Mouse (Mus musculus): ENCODE measurements around the gene Usp7. TPM values are rescaled to one million over a fixed set of nuclear protein-coding genes. Genes with fewer than 3 reads are reported as not detected.
A peak's percentile ranks its signal among the peaks of the same experiment; 100 is the strongest.

Usp7 gene
- 30.3 and 38.7 TPM in 2 replicates for polyA plus RNA-seq (2015; fragmentation: Nextera tagmentation; extraction: Ambion mirVana)

DNA sequence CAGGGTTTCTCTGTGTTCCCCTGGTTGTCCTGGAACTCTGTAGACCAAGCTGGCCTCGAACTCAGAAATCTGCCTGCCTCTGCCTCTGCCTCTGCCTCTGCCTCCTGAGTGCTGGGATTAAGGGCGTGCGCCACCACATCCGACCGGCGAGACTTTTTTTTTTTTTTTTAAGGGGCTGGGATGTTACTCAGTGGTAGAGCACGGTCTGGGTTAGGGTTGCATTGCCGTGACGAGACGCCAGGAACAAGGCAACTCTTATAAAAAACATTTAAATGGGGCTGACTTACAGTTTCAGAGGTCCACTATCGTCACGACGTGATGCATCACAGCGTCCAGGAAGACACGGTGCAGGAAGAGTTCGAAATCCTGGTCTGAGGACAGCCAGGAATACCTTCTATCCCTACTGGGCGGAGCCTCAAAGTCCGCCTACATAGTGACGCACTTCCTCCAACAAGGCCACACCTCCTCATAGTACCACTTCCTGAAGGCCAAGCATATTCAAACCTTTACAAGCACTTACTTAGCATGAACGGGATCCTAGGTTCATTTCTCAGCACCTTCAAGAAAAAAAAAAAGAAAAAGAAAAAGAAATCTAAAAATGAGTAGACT is at the start of gene Usp7:
Gene Usp7, minus strand, starts transcription at position 360 of the 609 bp plus-strand sequence.
- H3K36me3 ChIP-seq = no peaks in the 10 kb centered on the region
- H3K27ac ChIP-seq = no peak within 1 kb of the TSS
- H3K9ac ChIP-seq (replicated peaks) = no peak within 1 kb of the TSS
- no peaks in the 10 kb centered on the region for H3K27me3 ChIP-seq
- 94% methylated on average over 20 of the region's 20 CpGs for WGBS
- H3K9me3 ChIP-seq = no peaks in the 10 kb centered on the region
- no peaks in the 10 kb centered on the region; the same call in 1 of the 2 replicates for H3K4me1 ChIP-seq (replicated peaks)
- no peak within 1 kb of the TSS for H3K4me2 ChIP-seq (replicated peaks)
- no peak for ATAC-seq
- H3K4me3 ChIP-seq (replicated peaks) = no peak within 1 kb of the TSS

DNA sequence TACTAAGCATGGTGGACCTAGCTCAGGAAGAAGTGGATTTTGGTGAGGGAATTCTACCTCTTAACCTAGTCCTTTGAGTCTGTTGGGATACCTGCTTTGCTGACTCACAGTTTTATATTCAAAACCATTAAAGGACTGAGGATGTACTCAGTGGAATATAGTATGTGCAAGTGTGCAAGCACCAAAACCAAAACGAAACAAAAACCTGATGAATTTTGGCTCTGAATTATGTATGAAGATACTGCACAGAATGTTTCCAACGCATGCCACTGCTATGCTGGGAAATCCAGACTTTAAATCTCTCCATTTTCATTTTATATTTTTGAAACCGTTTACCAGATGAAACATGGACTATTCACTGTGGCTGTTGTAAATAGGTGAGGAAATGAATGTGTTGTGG is 48.4 kb upstream of the Usp7 start:
- no peak overlapping the region for H3K4me3 ChIP-seq (replicated peaks)
- no peaks in the 10 kb centered on the region for H3K27me3 ChIP-seq
- H3K27ac ChIP-seq = no peak overlapping the region
- ATAC-seq = no peak
- H3K9me3 ChIP-seq = no peaks in the 10 kb centered on the region
- H3K9ac ChIP-seq (replicated peaks) = no peak overlapping the region
- H3K4me1 ChIP-seq (replicated peaks) = peaks cover 9% of the 10 kb centered on the region
- 94% methylated on average over 3 of the region's 3 CpGs for WGBS
- H3K36me3 ChIP-seq = peaks cover 57% of the 10 kb centered on the region
- no peak overlapping the region for H3K4me2 ChIP-seq (replicated peaks)

DNA sequence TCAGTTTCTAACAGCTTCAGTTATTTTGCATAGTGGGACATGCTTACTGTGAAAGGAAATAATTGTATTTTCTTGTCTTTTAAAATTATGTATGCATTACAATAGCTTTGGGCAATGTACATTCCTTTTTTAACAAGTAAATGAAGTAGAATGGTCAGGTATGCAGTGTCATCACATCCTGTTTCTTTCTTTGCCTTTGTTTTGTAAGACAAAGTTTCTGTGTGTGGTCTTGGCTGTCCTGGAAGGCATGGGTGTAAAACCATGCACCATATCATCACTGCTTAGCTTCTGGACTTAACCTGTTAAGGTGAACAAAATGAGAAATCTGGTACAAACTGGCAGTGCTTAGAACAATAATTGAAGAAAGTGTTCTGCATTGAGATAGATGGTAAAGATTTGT is 46.8 kb upstream of the Usp7 start:
- Histone ChIP-seq H3K27me3 (no peaks in the 10 kb centered on the region), H3K9me3 (no peaks in the 10 kb centered on the region), H3K4me1 (replicated peaks) (peaks cover 25% of the 10 kb centered on the region), H3K36me3 (peaks cover 61% of the 10 kb centered on the region), H3K9ac (replicated peaks) (no peak overlapping the region), H3K4me3 (replicated peaks) (no peak overlapping the region), H3K27ac (no peak overlapping the region), H3K4me2 (replicated peaks) (no peak overlapping the region)
- ATAC-seq = no peak

DNA sequence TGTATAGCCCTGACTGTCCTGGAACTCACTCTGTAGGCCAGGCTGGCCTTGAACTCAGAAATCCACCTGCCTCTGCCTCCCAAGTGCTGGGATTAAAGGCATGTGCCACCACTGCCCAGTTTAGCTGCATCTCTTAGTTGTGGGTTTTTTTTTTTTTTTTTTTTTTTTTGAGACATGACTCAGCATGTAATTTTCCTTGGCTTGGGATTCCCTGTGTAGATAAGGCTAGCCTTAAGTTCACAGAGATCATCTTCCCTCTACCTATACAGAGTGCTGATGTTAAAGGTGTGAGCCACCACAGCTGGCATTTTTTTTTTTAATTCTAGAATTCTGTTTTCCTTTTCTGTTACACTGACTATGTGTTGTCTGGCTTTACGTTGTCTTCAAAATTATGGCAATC is 45.5 kb upstream of the Usp7 start:
- WGBS = 100% methylated on average over 1 of the region's 1 CpGs
- H3K36me3 ChIP-seq = peaks cover 60% of the 10 kb centered on the region
- ATAC-seq = no peak
- H3K9me3 ChIP-seq = no peaks in the 10 kb centered on the region
- no peaks in the 10 kb centered on the region for H3K27me3 ChIP-seq
- peaks cover 38% of the 10 kb centered on the region for H3K4me1 ChIP-seq (replicated peaks)
- H3K4me3 ChIP-seq (replicated peaks) = no peak overlapping the region
- no peak overlapping the region for H3K4me2 ChIP-seq (replicated peaks)
- no peak overlapping the region for H3K9ac ChIP-seq (replicated peaks)
- H3K27ac ChIP-seq = no peak overlapping the region

DNA sequence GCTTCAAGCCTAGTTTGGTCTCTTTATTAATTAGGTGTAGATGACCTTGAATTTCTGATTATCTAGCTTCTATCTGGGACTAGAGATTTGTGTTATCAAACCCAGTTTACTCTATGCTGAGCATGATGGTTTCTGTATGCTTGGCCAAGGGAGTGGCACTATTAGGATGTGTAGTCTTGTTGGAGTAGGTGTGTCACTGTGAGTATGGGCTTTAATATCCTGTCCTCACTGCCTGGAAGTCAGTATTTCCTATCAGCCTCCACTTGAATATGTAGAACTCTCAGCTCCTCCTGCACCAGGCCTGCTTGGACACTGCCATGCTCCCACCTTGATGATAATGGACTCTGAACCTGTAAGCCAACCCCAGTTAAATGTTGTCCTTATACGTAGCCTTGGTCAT is 44.8 kb upstream of the Usp7 start:
- no peak overlapping the region for H3K4me3 ChIP-seq (replicated peaks)
- no peaks in the 10 kb centered on the region for H3K9me3 ChIP-seq
- H3K4me2 ChIP-seq (replicated peaks) = no peak overlapping the region
- peaks cover 61% of the 10 kb centered on the region for H3K36me3 ChIP-seq
- ATAC-seq = no peak
- no peak overlapping the region for H3K9ac ChIP-seq (replicated peaks)
- H3K27ac ChIP-seq = no peak overlapping the region
- WGBS = 97% methylated on average over 1 of the region's 1 CpGs
- peaks cover 46% of the 10 kb centered on the region for H3K4me1 ChIP-seq (replicated peaks)
- no peaks in the 10 kb centered on the region for H3K27me3 ChIP-seq

DNA sequence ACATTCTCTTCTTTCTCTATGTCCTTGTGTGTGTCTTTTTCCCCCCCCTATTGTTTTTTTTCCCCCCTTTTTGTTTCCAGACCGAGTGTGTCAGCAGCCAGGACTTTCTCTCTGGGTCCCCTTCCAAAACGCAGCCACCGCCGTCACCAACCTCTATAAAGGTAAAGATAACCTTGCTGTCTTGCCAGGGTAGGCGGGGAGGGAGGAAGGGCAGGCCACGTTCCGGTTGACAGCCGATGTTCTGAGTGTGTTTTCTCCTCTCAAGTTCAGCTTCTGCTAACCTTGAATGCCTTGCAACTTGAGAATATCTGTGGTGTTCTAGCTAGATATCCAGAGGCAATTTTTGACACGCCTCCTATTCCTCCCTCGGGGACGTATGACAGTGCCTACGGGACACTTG is 39.1 kb upstream of the Usp7 start:
- Histone ChIP-seq H3K27ac (peak overlapping the region; percentile 97), H3K9ac (replicated peaks) (peak overlapping the region; percentile 99), H3K36me3 (peaks cover 23% of the 10 kb centered on the region; the same call in 1 of the 2 replicates), H3K4me1 (replicated peaks) (peaks cover 51% of the 10 kb centered on the region), H3K27me3 (no peaks in the 10 kb centered on the region), H3K4me2 (replicated peaks) (peak overlapping the region; percentile 96), H3K9me3 (no peaks in the 10 kb centered on the region), H3K4me3 (replicated peaks) (peak overlapping the region; percentile 92)
- no peak for ATAC-seq
- WGBS = 2% methylated on average over 12 of the region's 12 CpGs

DNA sequence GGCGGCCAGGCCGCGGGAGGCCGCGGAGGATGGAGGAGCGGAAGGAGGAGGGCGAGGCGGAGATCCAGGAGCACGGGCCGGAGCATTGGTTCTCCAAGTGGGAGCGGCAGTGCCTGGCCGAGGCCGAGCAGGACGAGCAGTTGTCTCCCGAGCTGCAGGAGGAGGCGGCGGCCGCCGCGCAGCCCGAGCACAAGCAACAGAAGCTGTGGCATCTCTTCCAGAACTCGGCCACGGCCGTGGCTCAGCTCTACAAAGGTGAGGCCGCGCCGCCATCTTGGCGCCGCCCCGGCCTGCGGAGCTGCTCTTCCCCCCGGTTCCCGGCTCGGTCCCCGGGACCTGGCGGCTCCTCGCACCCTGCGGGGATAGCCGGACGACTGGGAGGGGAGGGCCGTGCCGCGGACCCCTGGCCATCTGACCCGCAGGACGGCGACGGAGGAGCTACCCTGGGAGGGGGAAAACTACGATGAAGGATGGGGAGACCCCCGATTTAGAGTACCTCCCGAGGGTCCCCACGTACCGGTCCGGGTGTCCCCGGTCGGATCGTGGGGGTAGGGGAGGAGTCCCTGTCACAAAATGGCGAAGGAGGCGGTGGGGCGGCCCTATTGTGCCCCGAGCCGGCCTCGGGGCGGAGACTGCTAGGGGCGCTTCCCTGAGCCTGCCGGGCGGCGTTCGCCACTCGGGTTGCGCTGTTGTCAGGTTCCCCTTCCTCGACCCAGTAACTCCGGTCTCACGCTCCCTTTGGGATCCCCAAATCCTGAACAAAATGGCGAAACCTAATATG is 38.5 kb upstream of the Usp7 start:
- peak overlapping the region; percentile 92 for H3K4me3 ChIP-seq (replicated peaks)
- peak; percentile 19 for ATAC-seq
- no peaks in the 10 kb centered on the region for H3K9me3 ChIP-seq
- WGBS = under 1% methylated on average over 70 of the region's 74 CpGs
- peak overlapping the region; percentile 97 for H3K27ac ChIP-seq
- H3K4me1 ChIP-seq (replicated peaks) = peaks cover 47% of the 10 kb centered on the region
- H3K9ac ChIP-seq (replicated peaks) = peak overlapping the region; percentile 99
- H3K36me3 ChIP-seq = peaks cover 22% of the 10 kb centered on the region; the same call in 1 of the 2 replicates
- H3K4me2 ChIP-seq (replicated peaks) = peak overlapping the region; percentile 96
- H3K27me3 ChIP-seq = no peaks in the 10 kb centered on the region

DNA sequence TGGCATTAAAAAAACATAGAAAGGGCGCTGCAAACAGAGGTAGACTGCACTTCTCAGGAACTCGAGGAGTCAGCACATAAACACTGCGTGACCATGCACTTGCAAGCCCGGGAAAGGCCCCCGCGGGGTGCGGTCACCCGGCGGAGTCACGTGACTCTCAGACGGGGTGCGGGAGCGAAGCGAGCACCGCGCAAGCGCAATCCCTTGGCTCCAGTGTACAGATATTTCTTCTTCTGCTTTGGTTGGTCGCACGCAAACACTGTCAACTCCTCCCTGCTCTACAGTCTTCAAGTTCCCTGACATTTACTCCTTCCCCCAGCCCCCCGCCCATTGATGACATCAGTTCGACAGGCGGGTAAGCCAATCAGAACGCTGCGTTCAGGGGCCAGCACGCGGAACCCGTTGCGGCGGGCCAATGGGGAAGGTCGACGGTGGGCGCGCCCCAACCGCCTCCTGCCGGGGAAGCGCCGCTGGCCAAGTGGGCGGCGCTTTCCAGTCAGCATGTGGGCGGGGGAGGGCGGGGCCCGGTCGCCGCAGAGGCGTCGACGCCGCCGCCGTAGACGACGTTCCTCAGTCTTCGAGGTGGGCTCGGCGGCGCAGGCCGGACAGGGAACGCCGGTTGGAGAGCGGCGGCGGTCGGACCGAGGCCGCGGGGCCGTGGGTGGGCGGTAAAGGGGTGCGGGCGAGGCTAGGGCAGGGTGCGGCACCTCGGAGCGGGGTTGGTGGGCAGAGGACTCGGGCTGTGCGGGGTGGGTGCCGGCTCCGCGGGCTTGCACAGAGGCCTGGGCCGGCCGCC is 37.7 kb upstream of the Usp7 start, which contains the start of gene 1810013L24Rik:
Gene 1810013L24Rik, plus strand, starts transcription at position 537 of the 796 bp plus-strand sequence.
- ATAC-seq = peak; percentile 96
- Histone ChIP-seq H3K4me3 (replicated peaks) (peak within 1 kb of the TSS; percentile 92), H3K9ac (replicated peaks) (peak within 1 kb of the TSS; percentile 99), H3K36me3 (peaks cover 16% of the 10 kb centered on the region; the same call in 1 of the 2 replicates), H3K4me1 (replicated peaks) (peaks cover 38% of the 10 kb centered on the region), H3K4me2 (replicated peaks) (peak within 1 kb of the TSS; percentile 96), H3K27ac (peak within 1 kb of the TSS; percentile 97), H3K27me3 (no peaks in the 10 kb centered on the region), H3K9me3 (no peaks in the 10 kb centered on the region)
- under 1% methylated on average over 79 of the region's 80 CpGs for WGBS

DNA sequence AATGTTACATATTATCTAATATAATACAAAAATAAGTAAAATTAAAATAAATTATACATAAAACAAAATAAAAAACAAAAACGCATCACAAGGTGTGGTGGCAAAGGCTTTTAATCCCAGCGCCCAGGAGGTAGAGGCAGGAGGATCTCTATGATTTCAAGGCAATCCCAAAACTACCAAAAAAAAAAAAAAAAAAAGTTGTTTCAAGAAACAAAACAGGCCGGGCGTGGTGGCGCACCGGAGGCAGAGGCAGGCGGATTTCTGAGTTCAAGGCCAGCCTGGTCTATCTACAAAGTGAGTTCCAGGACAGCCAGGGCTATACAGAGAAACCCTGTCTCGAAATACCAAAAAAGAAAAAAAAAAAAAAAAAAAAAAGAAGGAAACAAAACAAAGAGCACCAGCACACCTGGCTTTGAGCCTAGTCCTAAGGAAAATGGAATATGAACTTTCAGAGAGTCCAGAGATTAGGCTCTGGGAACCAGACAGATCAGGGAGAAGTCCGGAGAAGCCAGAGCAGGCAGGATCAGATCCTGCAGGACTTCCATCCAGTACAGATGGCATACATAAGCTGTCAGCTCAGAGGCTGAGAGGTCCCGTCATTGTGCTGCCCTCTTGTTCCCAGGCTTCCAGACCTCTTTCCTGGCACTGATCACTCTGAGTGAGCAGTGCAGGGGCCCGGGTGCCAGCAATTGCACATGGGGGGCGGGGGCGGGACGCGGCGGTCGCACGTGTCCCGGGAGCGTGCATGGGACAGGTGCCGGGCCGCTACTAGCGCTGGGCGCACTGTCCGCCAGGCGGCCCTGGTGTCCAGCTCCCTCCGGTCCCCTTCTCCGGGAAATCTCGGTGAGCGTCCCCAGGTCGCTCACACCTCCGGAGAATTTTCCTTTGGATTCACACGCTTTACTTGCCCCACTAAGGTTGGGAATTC is 36.8 kb upstream of the Usp7 start:
- Histone ChIP-seq H3K36me3 (peaks cover 12% of the 10 kb centered on the region; the same call in 1 of the 2 replicates), H3K4me1 (replicated peaks) (peaks cover 29% of the 10 kb centered on the region), H3K4me3 (replicated peaks) (peak overlapping the region; percentile 92), H3K4me2 (replicated peaks) (peak overlapping the region; percentile 86), H3K27me3 (no peaks in the 10 kb centered on the region), H3K9me3 (no peaks in the 10 kb centered on the region), H3K9ac (replicated peaks) (peak overlapping the region; percentile 73), H3K27ac (peak overlapping the region; percentile 90)
- 13% methylated on average over 33 of the region's 33 CpGs for WGBS
- peak; percentile 71 for ATAC-seq

DNA sequence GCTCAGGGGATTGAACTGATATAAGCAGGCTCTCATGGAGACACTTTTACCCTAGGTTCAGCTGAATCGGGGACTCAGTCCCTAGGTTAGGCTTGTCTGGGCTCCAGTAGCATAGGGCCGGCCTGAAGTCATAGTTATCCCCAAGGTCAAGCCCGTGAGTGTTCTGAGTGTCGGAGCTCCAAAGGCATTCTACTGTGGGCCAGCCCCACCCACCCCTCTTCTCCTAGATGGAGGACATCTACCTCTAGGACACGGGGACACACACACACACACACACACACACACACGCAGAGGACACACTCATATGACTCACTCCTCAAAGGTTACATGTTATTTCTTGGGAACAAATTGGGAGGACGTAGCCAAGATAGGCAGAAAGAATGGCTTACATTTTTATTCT is 35.3 kb upstream of the Usp7 start:
- Histone ChIP-seq H3K9ac (replicated peaks) (no peak overlapping the region), H3K4me1 (replicated peaks) (peaks cover 14% of the 10 kb centered on the region), H3K36me3 (peaks cover 2% of the 10 kb centered on the region; the same call in 1 of the 2 replicates), H3K4me2 (replicated peaks) (no peak overlapping the region), H3K4me3 (replicated peaks) (no peak overlapping the region), H3K27ac (no peak overlapping the region), H3K27me3 (no peaks in the 10 kb centered on the region), H3K9me3 (no peaks in the 10 kb centered on the region)
- 86% methylated on average over 7 of the region's 7 CpGs for WGBS
- ATAC-seq = no peak

DNA sequence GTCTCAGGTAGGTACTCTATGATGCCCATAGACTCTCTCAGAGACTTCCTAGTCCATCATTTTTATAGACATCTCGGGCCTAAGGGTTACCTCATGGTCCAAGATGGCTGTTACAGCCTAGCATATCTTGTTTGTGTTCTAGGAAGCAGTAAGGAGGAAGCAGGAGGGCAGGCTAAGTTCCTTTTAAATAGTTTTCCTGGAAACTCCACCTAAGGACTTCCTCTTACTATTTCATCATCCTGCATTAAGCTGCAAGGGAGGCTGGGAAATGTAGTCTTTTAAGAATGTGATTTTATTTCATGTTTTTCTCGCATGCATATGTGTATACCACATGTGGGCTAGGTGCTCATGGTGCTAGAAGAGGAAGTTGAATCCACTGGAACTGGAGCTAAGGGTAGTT is 31.6 kb upstream of the Usp7 start:
- no peak for ATAC-seq
- Histone ChIP-seq H3K36me3 (no peaks in the 10 kb centered on the region), H3K9ac (replicated peaks) (no peak overlapping the region), H3K27ac (no peak overlapping the region), H3K4me3 (replicated peaks) (no peak overlapping the region), H3K4me2 (replicated peaks) (no peak overlapping the region), H3K27me3 (no peaks in the 10 kb centered on the region), H3K9me3 (no peaks in the 10 kb centered on the region), H3K4me1 (replicated peaks) (0 out of 2 replicates have a peak, but pooled peaks cover under 1% of the 10 kb centered on the region)
- WGBS = 83% methylated on average over 2 of the region's 2 CpGs

All from midbrain, embryonic 13.5 days (tissue).